Comparison of ENCODE assay signal across 9 mouse cellular contexts in the genomic region with DNA sequence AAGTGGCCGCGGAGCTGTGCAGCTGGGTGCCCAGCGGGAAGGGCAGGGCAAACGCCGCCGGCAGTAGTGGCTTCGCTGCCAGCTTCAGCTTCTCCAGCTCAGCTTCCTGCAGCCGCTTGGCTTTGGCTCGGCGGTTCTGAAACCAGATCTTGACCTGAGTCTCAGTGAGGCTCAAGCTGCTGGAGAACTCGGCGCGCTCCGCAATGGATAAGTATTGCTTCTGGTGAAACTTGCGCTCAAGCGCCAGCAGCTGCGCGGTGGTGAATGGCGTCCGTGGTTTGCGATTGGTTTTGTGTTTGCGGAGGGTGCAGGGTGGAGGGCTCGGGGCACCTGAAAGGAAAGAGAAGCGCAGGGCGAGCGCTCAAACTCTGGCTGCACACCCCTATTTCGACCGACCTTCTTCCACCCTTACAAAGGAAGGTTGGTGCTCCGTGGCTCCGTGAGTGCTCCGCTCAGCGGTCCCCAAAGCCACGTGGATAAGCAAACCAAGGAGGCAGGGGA. TPM values are rescaled to one million over a fixed set of nuclear protein-coding genes. Genes with fewer than 3 reads are reported as not detected.
DNase-seq lines count a peak whose midpoint lies in the region; ATAC-seq and TF ChIP-seq lines count a peak whose summit lies in the region.
"Had no signal": no experiment of that assay in that cellular context is flagged by ENCODE, and none has a peak within 500 bp of the region (broad histone marks: within the 10 kb centered on the region; RNA-seq: fewer than 3 reads in every experiment).

No protein-coding gene starts in this region.

- TF ChIP-seq POLR2A in testis, adult 2 months (IDR thresholded peaks at IDR 0.05; ENCODE audit: control insufficient read depth, low read depth, low read length): no peak

- WGBS in hindbrain, embryonic 16.5 days: under 1% methylated on average over 33 of the region's 33 CpGs
- 0% methylated on average over 33 of the region's 33 CpGs for WGBS in midbrain, embryonic 10.5 days

- no peak for TF ChIP-seq CTCF in testis, adult 2 months (IDR thresholded peaks at IDR 0.05; ENCODE audit: control insufficient read depth, insufficient read depth, insufficient replicate concordance, low read depth, low read length)

- peaks cover 6% of the 10 kb centered on the region for H3K4me1 ChIP-seq in testis, adult 2 months (ENCODE audit: control insufficient read depth, insufficient read depth, low read length)
- peaks cover 18% of the 10 kb centered on the region for H3K4me1 ChIP-seq in hindbrain, embryonic 16.5 days (ENCODE audit: control insufficient read depth, insufficient read depth, low read depth, low read length)
- H3K4me1 ChIP-seq in midbrain, embryonic 10.5 days: peaks cover 31% of the 10 kb centered on the region

- H3K9ac ChIP-seq in hindbrain, embryonic 16.5 days (ENCODE audit: low read depth, low read length): peak overlapping the region; percentile 33; the same call in 1 of the 2 replicates

- H3K27me3 ChIP-seq in testis, adult 2 months (ENCODE audit: control insufficient read depth, insufficient read depth, low read length): no peaks in the 10 kb centered on the region; the same call in 1 of the 2 replicates
- H3K27me3 ChIP-seq in hindbrain, embryonic 16.5 days (replicated peaks; ENCODE audit: control insufficient read depth, insufficient read depth, low read length): peaks cover 25% of the 10 kb centered on the region
- peaks cover 100% of the 10 kb centered on the region for H3K27me3 ChIP-seq in midbrain, embryonic 10.5 days (ENCODE audit: low read depth, poor library complexity, severe bottlenecking)

- no peaks in the 10 kb centered on the region for H3K36me3 ChIP-seq in testis, adult 2 months (ENCODE audit: control insufficient read depth, insufficient read depth, low read length)
- no peaks in the 10 kb centered on the region for H3K36me3 ChIP-seq in hindbrain, embryonic 16.5 days (ENCODE audit: control insufficient read depth, insufficient read depth, low read length)
- no peaks in the 10 kb centered on the region for H3K36me3 ChIP-seq in midbrain, embryonic 10.5 days

- peak overlapping the region; percentile 12 for H3K4me3 ChIP-seq in testis, adult 2 months (ENCODE audit: control insufficient read depth, low read depth, low read length)
- H3K4me3 ChIP-seq in hindbrain, embryonic 16.5 days (ENCODE audit: low read length): peak overlapping the region; percentile 50
- peak overlapping the region; percentile 51 for H3K4me3 ChIP-seq in midbrain, embryonic 10.5 days
- H3K4me3 ChIP-seq: erythroblast, embryonic 14.5 days had no signal

- H3K9me3 ChIP-seq in hindbrain, embryonic 16.5 days (ENCODE audit: control insufficient read depth, low read length): no peaks in the 10 kb centered on the region
- no peaks in the 10 kb centered on the region for H3K9me3 ChIP-seq in midbrain, embryonic 10.5 days (replicated peaks)

- peak overlapping the region; percentile 80 for H3K4me2 ChIP-seq in hindbrain, embryonic 16.5 days (ENCODE audit: low read length)

- H3K27ac ChIP-seq in testis, adult 2 months (ENCODE audit: control insufficient read depth, insufficient read depth, low read depth, low read length): no peak overlapping the region
- H3K27ac ChIP-seq in hindbrain, embryonic 16.5 days (ENCODE audit: low read depth, low read length): no peak overlapping the region
- peak overlapping the region; percentile 38; the same call in 1 of the 2 replicates for H3K27ac ChIP-seq in midbrain, embryonic 10.5 days (replicated peaks)

- 0 out of 2 replicates have a peak, but pooled peaks have one; percentile 24 for ATAC-seq in hindbrain, embryonic 16.5 days
- no peak for ATAC-seq in inflammation-experienced regulatory T-cells, adult 6 months

- peak; percentile 25 for DNase-seq in adrenal gland, postnatal 10 days
- DNase-seq in adrenal gland, postnatal 4 days (ENCODE audit: low spot score in 2 of 2): no peak
- no peak for DNase-seq in testis, postnatal 14 days (ENCODE audit: low spot score)
- peak; percentile 61 for DNase-seq in midbrain, embryonic 10.5 days (ENCODE audit: low spot score)
- no peak for DNase-seq in urinary bladder, postnatal 14 days (ENCODE audit: low spot score)

RNA-seq across cellular contexts. Expression of gene Msx3, which starts 1.0 kb away (rescaled TPM):
- total RNA-seq in adrenal gland, postnatal 10 days (2021): not detected
- total RNA-seq in adrenal gland, postnatal 4 days (2021): not detected
- polyA plus RNA-seq in testis, adult 2 months (2012; rRNA removed): 0.12 TPM in 1 of 2 replicates, not detected in the other
- 4.1 and 6.9 TPM in 2 replicates for polyA plus RNA-seq in hindbrain, embryonic 16.5 days (2015; fragmentation: Nextera tagmentation; extraction: Ambion mirVana)
- polyA plus RNA-seq in midbrain, embryonic 10.5 days (2016; fragmentation: Nextera tagmentation; extraction: Ambion mirVana): 5.1 and 16.6 TPM in 2 replicates
- polyA plus RNA-seq in inflammation-experienced regulatory T-cells, adult 6 months (2017; shearing (Covaris generic)): not detected
- polyA plus RNA-seq: erythroblast, embryonic 14.5 days had no signal

RNA-seq across cellular contexts. Expression of gene Tubgcp2, which starts 11.4 kb away (rescaled TPM):
- 10 to 100 TPM; 32.7 to 37.4 TPM for total RNA-seq in adrenal gland, postnatal 10 days (2021)
- 10 to 100 TPM; 53.7 to 55.8 TPM for total RNA-seq in adrenal gland, postnatal 4 days (2021)
- 60.3 and 67.5 TPM in 2 replicates for polyA plus RNA-seq in testis, adult 2 months (2012; rRNA removed)
- polyA plus RNA-seq in hindbrain, embryonic 16.5 days (2015; fragmentation: Nextera tagmentation; extraction: Ambion mirVana): 57.2 and 59.6 TPM in 2 replicates
- polyA plus RNA-seq in midbrain, embryonic 10.5 days (2016; fragmentation: Nextera tagmentation; extraction: Ambion mirVana): 74.0 and 80.0 TPM in 2 replicates
- 10 to 100 TPM; 24.8 to 32.5 (median 28.0) TPM for polyA plus RNA-seq in inflammation-experienced regulatory T-cells, adult 6 months (2017; shearing (Covaris generic))

RNA-seq across cellular contexts. Expression of gene Zfp511, which starts 11.7 kb away (rescaled TPM):
- 10 to 100 TPM; 14.0 to 18.1 TPM for total RNA-seq in adrenal gland, postnatal 10 days (2021)
- 10 to 100 TPM; 20.2 to 21.9 TPM for total RNA-seq in adrenal gland, postnatal 4 days (2021)
- polyA plus RNA-seq in testis, adult 2 months (2012; rRNA removed): 57.7 and 58.9 TPM in 2 replicates
- polyA plus RNA-seq in hindbrain, embryonic 16.5 days (2015; fragmentation: Nextera tagmentation; extraction: Ambion mirVana): 51.6 and 55.1 TPM in 2 replicates
- polyA plus RNA-seq in midbrain, embryonic 10.5 days (2016; fragmentation: Nextera tagmentation; extraction: Ambion mirVana): 42.6 and 43.8 TPM in 2 replicates
- polyA plus RNA-seq in inflammation-experienced regulatory T-cells, adult 6 months (2017; shearing (Covaris generic)): 10 to 100 TPM; 25.0 to 30.1 (median 25.7) TPM

RNA-seq across cellular contexts. Expression of gene Caly, which starts 34.5 kb away (rescaled TPM):
- 1 to 10 TPM; 4.9 to 6.6 TPM for total RNA-seq in adrenal gland, postnatal 10 days (2021)
- total RNA-seq in adrenal gland, postnatal 4 days (2021): 10 to 100 TPM; 10.8 to 12.9 TPM
- 3.7 and 4.6 TPM in 2 replicates for polyA plus RNA-seq in testis, adult 2 months (2012; rRNA removed)
- 351 and 430 TPM in 2 replicates for polyA plus RNA-seq in hindbrain, embryonic 16.5 days (2015; fragmentation: Nextera tagmentation; extraction: Ambion mirVana)
- polyA plus RNA-seq in midbrain, embryonic 10.5 days (2016; fragmentation: Nextera tagmentation; extraction: Ambion mirVana): 2.0 and 4.7 TPM in 2 replicates
- polyA plus RNA-seq in inflammation-experienced regulatory T-cells, adult 6 months (2017; shearing (Covaris generic)): not detected

RNA-seq across cellular contexts. Expression of gene Prap1, which starts 45.3 kb away (rescaled TPM):
- not detected for total RNA-seq in adrenal gland, postnatal 10 days (2021)
- not detected for total RNA-seq in adrenal gland, postnatal 4 days (2021)
- polyA plus RNA-seq in testis, adult 2 months (2012; rRNA removed): 0.73 and 1.4 TPM in 2 replicates
- not detected in 2 replicates for polyA plus RNA-seq in hindbrain, embryonic 16.5 days (2015; fragmentation: Nextera tagmentation; extraction: Ambion mirVana)
- polyA plus RNA-seq in midbrain, embryonic 10.5 days (2016; fragmentation: Nextera tagmentation; extraction: Ambion mirVana): not detected in 2 replicates
- not detected for polyA plus RNA-seq in inflammation-experienced regulatory T-cells, adult 6 months (2017; shearing (Covaris generic))
- polyA plus RNA-seq: erythroblast, embryonic 14.5 days had no signal

Comparison
In these comparisons a context has a peak if more than half of its experiments do, and no peak if none do; other contexts are left out.
1. DNase-seq: peak in adrenal gland, postnatal 10 days (single experiment) and midbrain, embryonic 10.5 days (single experiment); none in adrenal gland, postnatal 4 days (0 of 2), testis, postnatal 14 days (single experiment) and urinary bladder, postnatal 14 days (single experiment).
2. Peak in every context shown above with its lines, with median percentiles within 50 percentile points of each other: H3K4me3 ChIP-seq.